Mouse (Mus musculus): Measurements from ENCODE around the gene Dcst1. TPM values are rescaled to one million over a fixed set of nuclear protein-coding genes. Genes with fewer than 3 reads are reported as not detected.

Dcst1 gene
- polyA plus RNA-seq, 1 experiment from 2014 or later, result 0.55 TPM

DNA sequence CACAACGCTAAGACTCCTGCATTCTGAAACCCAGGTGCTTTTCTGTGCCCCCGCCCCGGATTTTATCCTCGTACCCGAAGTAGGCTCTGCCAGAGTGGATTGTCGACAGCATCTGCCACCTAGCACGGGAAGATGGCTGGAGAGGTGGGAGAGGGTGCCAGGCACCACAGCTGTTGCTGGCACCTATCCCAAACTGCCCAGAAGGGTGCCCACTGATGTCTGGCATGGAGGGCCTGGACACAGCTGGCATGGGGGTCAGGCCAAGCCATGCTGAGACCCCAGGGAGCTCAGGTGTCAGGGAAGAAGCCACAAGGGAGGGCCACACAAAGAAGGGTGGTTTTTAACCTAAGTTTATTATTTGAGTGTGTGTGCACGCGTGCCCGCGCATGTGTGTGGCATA, 32.0 kb downstream of the Dcst1 start:
- peak overlapping the region; percentile 52; the same call in 1 of the 2 replicates for H3K27ac ChIP-seq (replicated peaks; ENCODE audit: low read depth, low read length)
- ATAC-seq (ENCODE audit: low FRiP score, low TSS enrichment) (no peak), DNase-seq (no peak)
- no peak overlapping the region; the same call in 1 of the 2 replicates for H3K4me2 ChIP-seq (ENCODE audit: low read length)
- no peak overlapping the region for H3K9ac ChIP-seq (replicated peaks; ENCODE audit: low read length)
- no peaks in the 10 kb centered on the region for H3K27me3 ChIP-seq (ENCODE audit: control insufficient read depth, insufficient read depth, low read length)
- H3K9me3 ChIP-seq (ENCODE audit: control insufficient read depth, low read length), result no peaks in the 10 kb centered on the region
- WGBS, result 53% methylated on average over 11 of the region's 11 CpGs
- H3K36me3 ChIP-seq (ENCODE audit: control insufficient read depth, insufficient read depth, low read length), result no peaks in the 10 kb centered on the region
- H3K4me1 ChIP-seq (ENCODE audit: control insufficient read depth, insufficient read depth, low read length), result peaks cover 38% of the 10 kb centered on the region
- no peak overlapping the region for H3K4me3 ChIP-seq (replicated peaks; ENCODE audit: low read depth, low read length)

DNA sequence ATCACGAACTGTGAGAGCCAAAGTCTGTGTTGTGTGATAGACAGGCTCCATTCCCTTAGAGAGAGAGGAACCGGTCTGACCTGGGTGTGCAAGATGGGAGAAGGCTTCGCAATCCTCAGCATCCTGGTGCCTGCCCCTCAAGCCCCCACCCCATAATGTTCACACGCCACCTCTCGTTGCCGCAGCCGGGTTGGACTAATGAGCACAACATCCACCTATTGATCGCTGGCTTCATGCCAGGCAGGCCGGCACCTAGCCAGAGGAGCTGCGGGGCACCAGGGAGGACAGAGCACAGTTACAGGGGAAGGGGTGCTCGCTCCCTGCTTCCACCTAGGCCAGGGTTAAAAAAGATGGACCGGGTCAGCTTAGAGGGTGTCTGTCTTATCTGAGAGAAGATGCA, 32.6 kb downstream of the Dcst1 start:
- Histone ChIP-seq H3K36me3 (ENCODE audit: control insufficient read depth, insufficient read depth, low read length) (no peaks in the 10 kb centered on the region), H3K4me1 (ENCODE audit: control insufficient read depth, insufficient read depth, low read length) (peaks cover 40% of the 10 kb centered on the region), H3K4me3 (replicated peaks; ENCODE audit: low read depth, low read length) (no peak overlapping the region), H3K27ac (replicated peaks; ENCODE audit: low read depth, low read length) (peak overlapping the region; percentile 52), H3K4me2 (ENCODE audit: low read length) (peak overlapping the region; percentile 31), H3K27me3 (ENCODE audit: control insufficient read depth, insufficient read depth, low read length) (no peaks in the 10 kb centered on the region), H3K9me3 (ENCODE audit: control insufficient read depth, low read length) (no peaks in the 10 kb centered on the region), H3K9ac (replicated peaks; ENCODE audit: low read length) (peak overlapping the region; percentile 14; the same call in 1 of the 2 replicates)
- DNase-seq (peak; percentile 71), ATAC-seq (ENCODE audit: low FRiP score, low TSS enrichment) (no peak)
- 11% methylated on average over 12 of the region's 12 CpGs for WGBS

DNA sequence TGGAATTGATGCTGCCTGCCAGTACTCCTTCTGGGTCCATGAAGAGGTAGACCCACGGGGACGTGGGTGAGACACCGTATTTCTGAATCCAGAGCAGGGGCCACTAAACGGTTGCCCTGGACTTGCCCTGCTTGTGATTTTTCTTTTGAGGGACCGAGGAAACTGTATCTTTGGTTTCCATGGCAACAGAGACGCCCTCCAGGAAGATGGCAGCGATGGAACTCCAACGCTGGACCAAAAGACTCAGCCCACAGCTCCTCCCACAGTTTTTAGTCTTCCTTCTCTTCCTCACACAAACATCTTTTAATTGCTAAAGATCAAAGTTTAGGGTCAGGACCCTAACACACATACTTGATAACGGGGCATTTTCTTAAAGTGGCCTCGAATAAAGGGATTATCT, 33.0 kb downstream of the Dcst1 start:
- H3K27me3 ChIP-seq (ENCODE audit: control insufficient read depth, insufficient read depth, low read length), result no peaks in the 10 kb centered on the region
- peak overlapping the region; percentile 52; the same call in 1 of the 2 replicates for H3K27ac ChIP-seq (replicated peaks; ENCODE audit: low read depth, low read length)
- no peaks in the 10 kb centered on the region for H3K9me3 ChIP-seq (ENCODE audit: control insufficient read depth, low read length)
- H3K9ac ChIP-seq (replicated peaks; ENCODE audit: low read length), result peak overlapping the region; percentile 14; the same call in 1 of the 2 replicates
- DNase-seq (peak; percentile 61), ATAC-seq (ENCODE audit: low FRiP score, low TSS enrichment) (no peak)
- no peaks in the 10 kb centered on the region for H3K36me3 ChIP-seq (ENCODE audit: control insufficient read depth, insufficient read depth, low read length)
- no peak overlapping the region for H3K4me3 ChIP-seq (replicated peaks; ENCODE audit: low read depth, low read length)
- 17% methylated on average over 10 of the region's 10 CpGs for WGBS
- peaks cover 41% of the 10 kb centered on the region for H3K4me1 ChIP-seq (ENCODE audit: control insufficient read depth, insufficient read depth, low read length)
- H3K4me2 ChIP-seq (ENCODE audit: low read length), result peak overlapping the region; percentile 31; the same call in 1 of the 2 replicates

DNA sequence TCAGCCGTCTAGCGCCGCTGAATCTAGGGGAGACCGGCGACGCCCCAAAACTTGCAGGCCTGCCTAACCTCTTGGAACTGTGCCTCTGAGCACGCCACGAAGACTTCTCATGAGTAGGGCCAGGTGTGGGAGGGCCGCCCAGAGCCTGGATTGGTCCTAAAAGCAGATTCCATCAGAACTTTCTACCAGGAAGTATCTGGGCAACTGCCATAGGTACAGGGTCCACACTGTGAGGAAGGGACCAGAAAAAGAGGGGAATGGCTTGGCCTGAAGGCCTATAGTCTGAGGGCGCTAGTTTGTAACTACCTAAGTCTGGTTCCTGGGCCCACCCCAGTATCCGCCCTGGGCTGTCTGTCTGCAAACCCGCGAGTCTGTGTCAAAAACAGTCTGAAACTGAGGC, 33.5 kb downstream of the Dcst1 start:
- Histone ChIP-seq H3K4me1 (ENCODE audit: control insufficient read depth, insufficient read depth, low read length) (peaks cover 40% of the 10 kb centered on the region), H3K36me3 (ENCODE audit: control insufficient read depth, insufficient read depth, low read length) (no peaks in the 10 kb centered on the region), H3K9ac (replicated peaks; ENCODE audit: low read length) (no peak overlapping the region), H3K4me3 (replicated peaks; ENCODE audit: low read depth, low read length) (no peak overlapping the region), H3K27me3 (ENCODE audit: control insufficient read depth, insufficient read depth, low read length) (no peaks in the 10 kb centered on the region), H3K27ac (replicated peaks; ENCODE audit: low read depth, low read length) (no peak overlapping the region), H3K9me3 (ENCODE audit: control insufficient read depth, low read length) (no peaks in the 10 kb centered on the region), H3K4me2 (ENCODE audit: low read length) (no peak overlapping the region)
- ATAC-seq (ENCODE audit: low FRiP score, low TSS enrichment) (no peak), DNase-seq (no peak)
- WGBS, result 63% methylated on average over 13 of the region's 13 CpGs

DNA sequence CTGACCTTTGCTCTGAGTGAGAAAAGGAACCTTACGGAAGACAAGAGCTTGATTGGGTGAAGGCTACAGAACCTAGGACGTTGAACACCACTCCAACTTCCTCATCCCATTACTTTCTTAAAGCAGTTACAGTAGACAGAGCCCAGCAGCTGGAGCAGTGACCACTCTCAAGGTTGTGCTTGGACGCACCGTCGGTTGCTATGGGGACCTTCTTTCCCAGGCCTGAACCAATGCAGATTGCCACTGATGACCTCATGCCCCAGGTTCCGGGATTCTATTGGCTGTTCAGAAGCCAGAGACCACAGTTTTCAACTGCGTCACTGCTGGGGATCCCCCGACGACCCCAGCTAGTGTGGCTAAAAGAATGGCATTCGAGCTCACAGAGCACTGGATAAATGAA, 34.1 kb downstream of the Dcst1 start:
- Histone ChIP-seq H3K4me3 (replicated peaks; ENCODE audit: low read depth, low read length) (no peak overlapping the region), H3K27ac (replicated peaks; ENCODE audit: low read depth, low read length) (no peak overlapping the region), H3K4me1 (ENCODE audit: control insufficient read depth, insufficient read depth, low read length) (peaks cover 36% of the 10 kb centered on the region), H3K9me3 (ENCODE audit: control insufficient read depth, low read length) (no peaks in the 10 kb centered on the region), H3K27me3 (ENCODE audit: control insufficient read depth, insufficient read depth, low read length) (no peaks in the 10 kb centered on the region), H3K9ac (replicated peaks; ENCODE audit: low read length) (no peak overlapping the region), H3K4me2 (ENCODE audit: low read length) (no peak overlapping the region), H3K36me3 (ENCODE audit: control insufficient read depth, insufficient read depth, low read length) (no peaks in the 10 kb centered on the region)
- peak; percentile 38 for DNase-seq
- 14% methylated on average over 10 of the region's 10 CpGs for WGBS
- no peak; the same call in 1 of the 2 replicates for ATAC-seq (ENCODE audit: low FRiP score, low TSS enrichment)

DNA sequence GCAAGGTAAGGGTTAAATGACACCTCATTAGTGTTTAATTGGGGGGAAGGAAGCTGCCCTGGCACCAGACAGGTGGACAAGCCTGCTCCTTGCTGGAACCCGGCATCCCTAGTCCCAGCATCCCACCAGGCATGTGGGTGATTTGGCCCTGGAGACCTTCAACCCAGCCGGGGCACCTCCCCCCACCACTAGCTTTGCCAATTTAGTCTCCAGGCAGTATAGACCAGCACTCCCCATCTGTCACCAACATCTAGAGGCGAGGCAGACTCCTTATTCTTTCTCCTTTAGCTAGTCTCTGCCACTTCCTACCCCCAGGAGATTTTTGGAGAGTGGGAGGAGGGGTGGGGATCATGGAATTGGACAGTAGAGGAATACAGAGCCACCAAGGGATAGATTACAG, 34.7 kb downstream of the Dcst1 start:
- Histone ChIP-seq H3K36me3 (ENCODE audit: control insufficient read depth, insufficient read depth, low read length) (no peaks in the 10 kb centered on the region), H3K4me1 (ENCODE audit: control insufficient read depth, insufficient read depth, low read length) (peaks cover 36% of the 10 kb centered on the region), H3K4me3 (replicated peaks; ENCODE audit: low read depth, low read length) (no peak overlapping the region), H3K4me2 (ENCODE audit: low read length) (no peak overlapping the region), H3K27me3 (ENCODE audit: control insufficient read depth, insufficient read depth, low read length) (no peaks in the 10 kb centered on the region), H3K9ac (replicated peaks; ENCODE audit: low read length) (no peak overlapping the region), H3K9me3 (ENCODE audit: control insufficient read depth, low read length) (no peaks in the 10 kb centered on the region), H3K27ac (replicated peaks; ENCODE audit: low read depth, low read length) (no peak overlapping the region)
- DNase-seq (no peak), ATAC-seq (ENCODE audit: low FRiP score, low TSS enrichment) (no peak)
- WGBS, result 44% methylated on average over 3 of the region's 3 CpGs

DNA sequence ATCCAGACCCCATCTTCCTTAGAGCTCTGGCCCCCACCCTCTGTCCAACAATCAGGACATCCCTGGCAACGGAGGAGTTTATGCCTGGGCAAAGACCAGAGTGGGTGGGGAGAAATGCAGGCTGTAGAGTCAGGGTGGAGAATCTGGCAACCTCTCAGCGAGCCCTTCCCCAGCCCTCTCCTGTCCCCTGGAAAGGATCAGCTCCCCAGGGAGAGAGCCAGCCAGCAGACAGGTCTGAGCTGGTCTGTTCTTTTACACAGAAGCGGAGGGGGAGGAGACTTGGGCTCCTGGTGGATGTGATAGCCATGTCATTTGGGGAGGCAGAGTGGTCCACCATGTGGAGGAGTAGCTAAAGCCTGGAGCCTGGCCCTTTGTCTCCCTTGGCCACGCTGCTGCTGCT, 36.4 kb downstream of the Dcst1 start:
- H3K4me1 ChIP-seq (ENCODE audit: control insufficient read depth, insufficient read depth, low read length), result peaks cover 36% of the 10 kb centered on the region
- DNase-seq, result peak; percentile 28

DNA sequence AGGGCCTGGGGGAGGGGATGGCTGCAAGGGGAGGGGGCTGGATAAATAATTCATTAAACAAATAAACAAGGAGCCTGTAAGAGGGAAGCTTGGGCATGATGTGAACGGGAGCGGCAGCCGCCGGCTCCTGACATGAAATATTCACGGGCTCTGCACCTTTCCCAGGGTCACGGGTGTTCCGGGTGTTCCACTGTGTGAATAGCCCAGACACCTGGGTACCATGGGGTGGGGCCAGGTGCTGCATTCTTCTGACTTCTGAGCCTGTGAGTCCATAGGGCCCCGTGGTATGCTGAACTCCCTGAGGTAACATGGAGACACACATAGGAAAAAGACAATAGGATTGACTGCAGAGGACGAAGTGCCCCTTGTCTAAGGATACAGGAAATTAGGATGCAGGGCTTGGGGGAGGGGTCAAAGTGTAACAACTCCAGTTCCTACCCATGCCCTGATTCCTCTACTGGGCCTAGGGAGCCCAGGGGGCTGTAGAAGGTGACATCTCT, 37.6 kb downstream of the Dcst1 start:
- H3K36me3 ChIP-seq (ENCODE audit: control insufficient read depth, insufficient read depth, low read length), result no peaks in the 10 kb centered on the region
- H3K4me3 ChIP-seq (replicated peaks; ENCODE audit: low read depth, low read length), result no peak overlapping the region
- peaks cover 28% of the 10 kb centered on the region for H3K4me1 ChIP-seq (ENCODE audit: control insufficient read depth, insufficient read depth, low read length)
- 44% methylated on average over 9 of the region's 9 CpGs for WGBS
- H3K9me3 ChIP-seq (ENCODE audit: control insufficient read depth, low read length), result no peaks in the 10 kb centered on the region
- no peaks in the 10 kb centered on the region for H3K27me3 ChIP-seq (ENCODE audit: control insufficient read depth, insufficient read depth, low read length)
- H3K27ac ChIP-seq (replicated peaks; ENCODE audit: low read depth, low read length), result peak overlapping the region; percentile 60; the same call in 1 of the 2 replicates
- ATAC-seq (ENCODE audit: low FRiP score, low TSS enrichment) (no peak), DNase-seq (peak; percentile 44)
- H3K9ac ChIP-seq (replicated peaks; ENCODE audit: low read length), result no peak overlapping the region
- H3K4me2 ChIP-seq (ENCODE audit: low read length), result no peak overlapping the region

More for the DNA sequence above, 36.4 kb downstream of the Dcst1 start:
- no peak overlapping the region for H3K9ac ChIP-seq (replicated peaks; ENCODE audit: low read length)
- H3K4me3 ChIP-seq (replicated peaks; ENCODE audit: low read depth, low read length), result no peak overlapping the region
- no peaks in the 10 kb centered on the region for H3K9me3 ChIP-seq (ENCODE audit: control insufficient read depth, low read length)
- H3K4me2 ChIP-seq (ENCODE audit: low read length), result no peak overlapping the region
- no peak overlapping the region for H3K27ac ChIP-seq (replicated peaks; ENCODE audit: low read depth, low read length)
- no peak for ATAC-seq (ENCODE audit: low FRiP score, low TSS enrichment)
- H3K36me3 ChIP-seq (ENCODE audit: control insufficient read depth, insufficient read depth, low read length), result no peaks in the 10 kb centered on the region
- H3K27me3 ChIP-seq (ENCODE audit: control insufficient read depth, insufficient read depth, low read length), result no peaks in the 10 kb centered on the region
- WGBS, result 13% methylated on average over 4 of the region's 4 CpGs

DNA sequence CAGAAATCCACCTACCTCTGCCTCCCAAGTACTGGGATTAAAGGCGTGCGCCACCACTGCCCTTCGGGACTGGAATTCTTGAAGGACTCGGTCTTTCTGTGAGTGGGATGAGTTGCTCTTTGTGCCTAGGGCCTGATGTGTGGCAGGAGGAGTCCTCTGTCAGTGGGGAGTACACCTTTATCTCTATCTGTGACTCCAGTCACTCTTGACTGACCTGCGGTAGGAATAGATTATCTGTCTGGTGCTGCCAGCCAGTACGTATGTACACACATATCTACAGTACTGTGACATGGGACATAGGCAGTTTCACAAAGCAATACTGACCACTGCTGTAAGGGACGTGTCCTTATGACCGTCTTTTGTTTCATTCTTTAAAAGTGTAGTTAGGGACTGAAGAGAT, 39.2 kb downstream of the Dcst1 start:
- peaks cover 19% of the 10 kb centered on the region for H3K4me1 ChIP-seq (ENCODE audit: control insufficient read depth, insufficient read depth, low read length)
- DNase-seq, result no peak
- H3K4me2 ChIP-seq (ENCODE audit: low read length), result no peak overlapping the region
- H3K27ac ChIP-seq (replicated peaks; ENCODE audit: low read depth, low read length), result no peak overlapping the region
- no peaks in the 10 kb centered on the region for H3K9me3 ChIP-seq (ENCODE audit: control insufficient read depth, low read length)
- no peak for ATAC-seq (ENCODE audit: low FRiP score, low TSS enrichment)
- no peak overlapping the region for H3K4me3 ChIP-seq (replicated peaks; ENCODE audit: low read depth, low read length)
- WGBS, result 92% methylated on average over 8 of the region's 8 CpGs
- H3K9ac ChIP-seq (replicated peaks; ENCODE audit: low read length), result no peak overlapping the region
- no peaks in the 10 kb centered on the region for H3K27me3 ChIP-seq (ENCODE audit: control insufficient read depth, insufficient read depth, low read length)
- H3K36me3 ChIP-seq (ENCODE audit: control insufficient read depth, insufficient read depth, low read length), result no peaks in the 10 kb centered on the region

All from midbrain, embryonic 14.5 days (tissue).